Mouse (Mus musculus) olfactory bulb, adult 2 months (tissue): ENCODE results near the gene Kcnn1.

ENCODE experiments used
- CTCF ChIP-seq: fragments of 200-500 bp; IDR thresholded peaks from 2 replicates; pipeline ENCODE4 v1.5.1; 2012; ENCODE audit warnings: low read depth, mild to moderate bottlenecking, low read length, moderate library complexity; ENCODE audit not compliant: insufficient read depth
- POLR2A ChIP-seq: fragments of 200-500 bp; IDR thresholded peaks from 2 replicates; pipeline ENCODE4 v1.6.1; 2012; ENCODE audit warnings: mild to moderate bottlenecking, low read depth, low read length, moderate library complexity; ENCODE audit not compliant: insufficient read depth

DNA sequence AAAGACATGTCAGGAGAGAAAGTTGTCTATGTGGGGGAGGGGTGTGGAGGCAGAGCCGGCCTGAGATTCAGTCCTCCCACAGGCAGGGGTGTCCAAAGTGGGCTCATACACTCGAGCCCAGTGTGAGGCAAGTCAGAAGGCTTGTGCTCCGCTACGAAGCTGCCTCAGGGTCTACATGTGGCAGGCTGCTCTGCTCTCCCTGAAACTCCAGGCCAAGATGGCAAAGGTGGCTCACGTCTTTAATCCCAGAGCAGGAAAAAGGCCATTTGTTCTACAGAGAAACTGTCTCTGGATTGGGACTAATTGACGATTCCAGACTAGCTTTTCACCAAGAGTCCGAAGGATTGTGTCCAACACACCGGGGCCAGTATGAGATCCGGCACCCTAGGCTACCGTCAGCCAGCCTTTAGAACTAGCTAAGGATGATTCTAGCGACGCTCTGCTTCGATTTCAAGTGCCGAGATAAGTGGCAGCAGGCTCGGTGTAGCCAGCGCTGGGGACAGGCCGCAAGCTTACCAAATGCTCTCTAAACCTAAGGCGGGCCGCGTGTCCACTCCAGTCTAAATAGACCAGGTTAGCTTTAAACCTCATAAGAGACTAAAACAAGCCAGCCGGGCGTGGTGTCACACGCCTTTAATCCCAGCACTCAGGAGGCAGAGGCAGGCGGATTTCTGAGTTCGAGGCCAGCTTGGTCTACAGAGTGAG, 33.4 kb upstream of the Kcnn1 start:
- TF ChIP-seq CTCF (no peak), POLR2A (no peak)
